Mouse (Mus musculus) heart, embryonic 11.5 days (tissue): Measurements from ENCODE around the gene Bricd5. TPM values are rescaled to one million over a fixed set of nuclear protein-coding genes. Genes with fewer than 3 reads are reported as not detected.

Experiments used
- ATAC-seq: fragments of 200-750 bp; cut with Nextera tagmentation; replicated peaks from 2 replicates; pipeline ENCODE4 v1.8.0; 2017; ENCODE audit warnings: moderate library complexity; ENCODE audit not compliant: insufficient number of reproducible peaks, low FRiP score, low TSS enrichment
- H3K27ac ChIP-seq: fragments of 300-500 bp; sonication (generic); 2 replicates; pipeline ENCODE4 v1.5.1; 2014; ENCODE audit warnings: mild to moderate bottlenecking, low read depth, low read length
- H3K27me3 ChIP-seq: fragments of 300-500 bp; sonication (generic); 2 replicates; pipeline ENCODE4 v1.6.1; 2014; ENCODE audit warnings: mild to moderate bottlenecking, low read length, mixed read lengths; ENCODE audit not compliant: control insufficient read depth, insufficient read depth
- H3K36me3 ChIP-seq: fragments of 300-500 bp; sonication (generic); 2 replicates; pipeline ENCODE4 v1.6.1; 2014; ENCODE audit warnings: mild to moderate bottlenecking, low read length, moderate library complexity, mixed read lengths; ENCODE audit not compliant: control insufficient read depth, insufficient read depth
- H3K4me1 ChIP-seq: fragments of 300-500 bp; sonication (generic); 2 replicates; pipeline ENCODE4 v1.6.1; 2014; ENCODE audit warnings: low read length; ENCODE audit not compliant: control insufficient read depth, insufficient read depth
- H3K4me2 ChIP-seq: fragments of 300-500 bp; sonication (generic); 2 replicates; pipeline ENCODE4 v1.6.1; 2014; ENCODE audit warnings: mild to moderate bottlenecking, moderate library complexity
- H3K4me3 ChIP-seq: fragments of 300-500 bp; sonication (generic); 2 replicates; pipeline ENCODE4 v1.5.1; 2014; ENCODE audit warnings: low read depth, low read length
- H3K9ac ChIP-seq: fragments of 300-500 bp; sonication (generic); 2 replicates; pipeline ENCODE4 v1.6.1; 2014; ENCODE audit warnings: mild to moderate bottlenecking, low read depth, low read length, moderate library complexity
- H3K9me3 ChIP-seq: fragments of 300-500 bp; sonication (generic); replicated peaks from 2 replicates; pipeline ENCODE4 v1.6.1; 2016; ENCODE audit warnings: low read length; ENCODE audit not compliant: control insufficient read depth
- WGBS: fragments of 180-500 bp; shearing (Covaris S2); extraction: QIAGEN DNeasy Blood & Tissue Kit; methylation state at CpG from one replicate; pipeline ENCODE4 v1.1.7; 2014; ENCODE audit not compliant: insufficient replicate concordance; 5-methylcytosine and 5-hydroxymethylcytosine counted together
- polyA plus RNA-seq: library from polyadenylated mRNA; unstranded; fragments of >200 nt; fragmentation: Nextera tagmentation; extraction: Ambion mirVana; gene quantifications from 2 replicates; pipeline ENCODE4 v1.2.1, GENCODE M21; 2014

The Bricd5 gene
- polyA plus RNA-seq, 1 experiment from 2014 or later = 0.21 TPM

DNA sequence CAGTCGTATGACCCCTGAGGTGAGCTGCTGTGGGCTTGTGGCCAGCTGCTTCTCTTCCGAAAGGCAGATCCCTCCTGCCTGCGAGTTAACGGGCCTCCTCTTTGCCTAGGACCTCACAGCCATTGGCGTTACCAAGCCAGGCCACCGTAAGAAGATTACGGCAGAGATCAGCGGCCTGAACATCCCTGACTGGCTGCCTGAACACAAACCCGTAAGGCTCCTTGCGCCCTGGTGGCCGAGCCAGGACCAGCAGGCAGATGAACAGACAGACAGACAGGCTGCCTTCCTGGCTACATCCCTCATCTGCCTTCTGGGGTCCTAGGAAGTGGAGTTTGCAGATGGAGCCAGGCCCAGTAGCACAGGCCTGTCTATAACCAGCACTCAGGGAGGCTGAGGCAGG lies 28.5 kb downstream of the Bricd5 start:
- H3K27me3 ChIP-seq = peaks cover 12% of the 10 kb centered on the region
- H3K27ac ChIP-seq = no peak overlapping the region
- peaks cover 9% of the 10 kb centered on the region for H3K4me1 ChIP-seq
- ATAC-seq = no peak
- no peaks in the 10 kb centered on the region for H3K36me3 ChIP-seq
- no peak overlapping the region for H3K4me2 ChIP-seq
- no peak overlapping the region for H3K9ac ChIP-seq
- H3K9me3 ChIP-seq = no peaks in the 10 kb centered on the region
- WGBS = 33% methylated on average over 11 of the region's 11 CpGs
- H3K4me3 ChIP-seq = no peak overlapping the region

DNA sequence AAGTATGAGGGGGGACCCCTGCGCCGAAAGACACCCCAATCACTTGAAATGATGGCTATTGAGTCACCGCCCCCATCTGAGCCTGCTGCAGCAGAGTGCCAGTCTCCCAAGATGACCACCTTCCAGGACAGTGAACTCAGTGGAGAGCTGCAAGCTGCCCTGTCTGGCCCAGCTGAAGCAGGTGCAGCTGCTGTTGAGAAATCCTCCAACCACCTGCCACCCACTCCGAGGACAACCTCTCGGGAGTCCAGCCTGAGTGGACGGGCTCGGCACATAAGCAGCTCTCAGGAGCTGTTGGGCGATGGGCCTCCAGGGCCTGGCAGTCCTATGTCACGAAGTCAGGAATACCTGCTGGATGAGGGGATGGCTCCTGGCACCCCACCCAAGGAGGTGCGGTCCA lies 30.4 kb downstream of the Bricd5 start:
- Histone ChIP-seq H3K4me2 (no peak overlapping the region), H3K9me3 (no peaks in the 10 kb centered on the region), H3K4me1 (peaks cover 11% of the 10 kb centered on the region), H3K9ac (no peak overlapping the region), H3K36me3 (peaks cover 6% of the 10 kb centered on the region), H3K4me3 (no peak overlapping the region), H3K27me3 (peaks cover 14% of the 10 kb centered on the region), H3K27ac (no peak overlapping the region)
- 86% methylated on average over 10 of the region's 10 CpGs for WGBS
- ATAC-seq = no peak

DNA sequence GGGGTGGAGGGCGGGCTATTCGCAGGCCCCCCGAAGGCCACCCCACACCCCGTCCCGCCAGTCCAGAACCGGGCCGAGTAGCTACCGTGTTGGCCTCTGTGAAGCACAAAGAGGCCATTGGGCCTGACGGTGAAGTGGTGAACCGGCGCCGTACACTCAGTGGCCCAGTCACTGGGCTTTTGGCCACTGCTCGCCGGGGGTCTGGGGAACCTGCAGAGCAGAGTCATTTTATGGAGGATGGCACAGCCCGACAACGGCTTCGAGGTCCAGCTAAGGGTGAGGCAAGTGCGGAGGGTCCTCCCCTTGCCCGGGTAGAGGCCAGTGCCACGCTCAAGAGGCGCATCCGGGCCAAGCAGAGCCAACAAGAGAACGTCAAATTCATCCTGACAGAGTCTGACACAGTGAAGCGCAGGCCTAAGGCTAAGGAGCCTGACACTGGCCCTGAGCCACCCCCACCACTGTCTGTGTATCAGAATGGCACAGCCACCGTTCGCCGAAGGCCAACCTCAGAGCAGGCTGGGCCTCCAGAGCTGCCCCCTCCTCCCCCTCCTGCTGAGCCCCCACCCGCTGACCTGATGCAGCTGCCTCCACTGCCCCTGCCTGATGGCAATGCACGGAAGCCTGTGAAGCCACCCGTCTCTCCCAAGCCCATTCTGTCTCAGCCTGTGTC lies 31.7 kb downstream of the Bricd5 start:
- no peak overlapping the region for H3K4me3 ChIP-seq
- 86% methylated on average over 30 of the region's 30 CpGs for WGBS
- H3K4me2 ChIP-seq = no peak overlapping the region
- peaks cover 16% of the 10 kb centered on the region for H3K36me3 ChIP-seq
- no peak for ATAC-seq
- no peak overlapping the region for H3K27ac ChIP-seq
- peaks cover 14% of the 10 kb centered on the region for H3K27me3 ChIP-seq
- no peak overlapping the region for H3K9ac ChIP-seq
- H3K9me3 ChIP-seq = no peaks in the 10 kb centered on the region
- H3K4me1 ChIP-seq = peaks cover 11% of the 10 kb centered on the region

DNA sequence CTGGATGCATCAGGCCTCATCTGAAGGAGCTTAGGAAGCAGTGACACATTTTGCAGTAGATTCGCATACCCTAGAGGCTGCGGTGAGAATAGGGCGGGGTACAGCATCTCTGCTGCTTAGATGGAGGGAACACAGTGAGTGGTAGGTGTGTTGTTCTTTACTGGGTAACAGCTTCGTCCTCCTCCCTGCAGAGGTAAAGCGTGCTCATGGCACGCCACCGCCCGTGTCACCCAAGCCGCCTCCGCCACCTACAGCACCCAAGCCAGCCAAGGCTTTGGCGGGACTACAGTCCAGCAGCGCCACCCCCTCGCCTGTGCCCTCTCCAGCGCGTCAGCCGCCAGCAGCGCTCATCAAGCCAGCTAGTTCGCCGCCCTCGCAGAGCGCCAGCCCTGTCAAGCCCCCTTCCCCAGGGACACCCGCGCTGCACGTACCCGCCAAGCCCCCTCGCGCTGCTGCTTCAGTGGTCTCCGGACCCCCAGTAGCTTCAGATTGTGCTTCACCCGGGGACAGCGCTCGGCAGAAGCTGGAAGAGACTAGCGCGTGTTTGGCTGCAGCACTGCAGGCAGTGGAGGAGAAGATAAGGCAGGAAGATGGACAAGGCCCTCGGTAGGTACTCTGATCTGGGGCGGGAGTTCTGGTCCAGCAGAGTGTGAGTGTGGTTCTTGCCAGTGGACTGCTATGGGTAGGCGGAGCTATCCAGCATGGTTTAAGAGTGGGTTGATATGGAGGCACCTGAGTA lies 32.8 kb downstream of the Bricd5 start:
- no peak overlapping the region for H3K27ac ChIP-seq
- no peaks in the 10 kb centered on the region for H3K9me3 ChIP-seq
- peak overlapping the region; percentile 70 for H3K4me2 ChIP-seq
- no peak for ATAC-seq
- peak overlapping the region; percentile 29 for H3K4me3 ChIP-seq
- H3K36me3 ChIP-seq = peaks cover 25% of the 10 kb centered on the region
- H3K4me1 ChIP-seq = peaks cover 11% of the 10 kb centered on the region
- H3K27me3 ChIP-seq = peaks cover 14% of the 10 kb centered on the region
- 16% methylated on average over 36 of the region's 36 CpGs for WGBS
- H3K9ac ChIP-seq = peak overlapping the region; percentile 50; the same call in 1 of the 2 replicates

DNA sequence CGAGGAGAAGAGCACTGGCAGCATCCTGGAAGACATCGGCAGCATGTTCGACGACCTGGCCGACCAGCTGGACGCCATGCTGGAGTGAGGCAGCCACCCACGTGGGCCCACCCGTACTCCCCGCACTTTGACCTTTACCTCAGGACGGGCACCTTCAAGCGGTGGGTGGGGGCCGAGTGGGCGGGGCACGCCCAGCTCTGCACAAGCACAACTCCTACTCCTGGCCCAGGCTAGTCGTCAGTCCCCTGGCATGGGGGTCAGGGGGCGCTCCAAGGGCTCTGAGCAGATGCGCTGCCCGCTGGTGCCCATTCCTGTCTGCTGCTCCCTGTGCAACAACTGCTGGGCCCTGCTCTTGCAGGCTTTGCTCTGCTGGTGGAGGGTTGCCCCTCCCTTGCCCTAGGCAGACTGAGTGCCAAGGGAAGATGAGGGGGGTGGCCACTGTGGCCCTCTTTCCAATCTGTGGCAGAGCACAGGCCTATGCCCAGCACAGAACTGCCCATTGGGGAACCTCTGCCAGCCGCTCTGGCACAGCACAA lies 33.5 kb downstream of the Bricd5 start:
- Histone ChIP-seq H3K9me3 (no peaks in the 10 kb centered on the region), H3K4me1 (peaks cover 11% of the 10 kb centered on the region), H3K27ac (no peak overlapping the region), H3K27me3 (peaks cover 14% of the 10 kb centered on the region), H3K36me3 (peaks cover 29% of the 10 kb centered on the region), H3K9ac (no peak overlapping the region), H3K4me2 (peak overlapping the region; percentile 70; the same call in 1 of the 2 replicates), H3K4me3 (no peak overlapping the region)
- ATAC-seq = no peak
- WGBS = 44% methylated on average over 19 of the region's 19 CpGs

DNA sequence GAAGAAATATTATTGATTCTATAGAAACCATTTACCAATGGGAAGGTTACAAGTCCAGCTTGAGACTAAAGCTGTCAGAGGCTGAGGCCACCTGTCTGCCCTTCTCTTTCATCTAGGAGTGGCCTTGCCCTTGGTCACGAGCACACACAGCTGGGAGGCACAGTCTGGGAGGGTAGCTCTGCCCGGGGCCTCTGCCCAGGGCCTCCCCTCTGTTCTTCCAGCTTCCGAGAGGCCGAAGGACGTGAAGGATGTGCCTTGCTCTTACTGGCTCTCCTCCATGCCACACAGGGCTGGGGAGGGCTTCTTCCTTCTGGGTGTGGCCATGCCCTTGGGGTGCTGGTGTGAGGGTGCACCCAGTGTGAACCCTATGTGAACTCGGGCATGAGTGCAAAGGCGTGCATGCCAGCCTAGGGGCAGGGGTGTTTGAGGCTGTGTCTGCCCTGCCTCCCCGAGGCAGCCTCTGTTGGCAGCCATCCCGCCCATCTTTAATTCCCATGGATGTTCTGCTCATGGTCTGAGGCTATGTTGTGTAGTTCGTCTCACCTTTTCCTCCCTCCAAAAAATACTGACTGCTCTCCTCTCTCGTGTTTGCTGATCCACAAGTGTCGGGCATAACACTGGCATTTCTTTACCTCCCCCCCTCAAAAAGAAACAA lies 34.2 kb downstream of the Bricd5 start:
- Histone ChIP-seq H3K9me3 (no peaks in the 10 kb centered on the region), H3K27me3 (peaks cover 14% of the 10 kb centered on the region), H3K27ac (no peak overlapping the region), H3K4me3 (no peak overlapping the region), H3K4me1 (peaks cover 11% of the 10 kb centered on the region), H3K4me2 (no peak overlapping the region), H3K36me3 (peaks cover 29% of the 10 kb centered on the region), H3K9ac (no peak overlapping the region)
- 83% methylated on average over 12 of the region's 12 CpGs for WGBS
- ATAC-seq = no peak

DNA sequence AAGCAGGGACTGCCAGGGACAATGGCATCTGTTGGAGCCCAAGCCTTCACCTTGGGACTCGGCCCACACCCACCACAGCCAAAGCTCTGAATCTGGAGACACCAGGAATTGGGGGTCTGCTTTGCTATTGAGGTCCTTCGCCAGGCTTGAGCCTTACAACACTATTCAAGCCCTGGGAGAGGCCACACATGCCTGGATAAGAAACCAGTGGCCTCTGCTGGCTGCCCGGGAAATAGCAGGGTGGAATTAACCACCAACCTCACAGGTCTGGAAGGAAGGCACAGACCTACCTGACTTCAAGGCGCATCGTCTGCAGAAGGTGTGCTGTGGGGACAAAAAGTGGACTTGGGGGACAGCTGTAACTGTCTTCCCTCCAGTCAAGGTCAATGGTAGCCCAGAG lies 39.9 kb downstream of the Bricd5 start:
- no peak overlapping the region for H3K9ac ChIP-seq
- 59% methylated on average over 5 of the region's 5 CpGs for WGBS
- ATAC-seq = 0 out of 2 replicates have a peak, but pooled peaks have one; percentile 12
- no peak overlapping the region for H3K4me3 ChIP-seq
- H3K27ac ChIP-seq = no peak overlapping the region
- H3K9me3 ChIP-seq = no peaks in the 10 kb centered on the region
- H3K4me2 ChIP-seq = no peak overlapping the region
- no peaks in the 10 kb centered on the region for H3K4me1 ChIP-seq
- peaks cover 46% of the 10 kb centered on the region for H3K36me3 ChIP-seq
- H3K27me3 ChIP-seq = no peaks in the 10 kb centered on the region
